ENCODE assay signal across 8 mouse cellular contexts in genomic region chr2:174074621-174075020, GRCm38 (mm10). TPM values are rescaled to one million over a fixed set of nuclear protein-coding genes. Genes with fewer than 3 reads are reported as not detected.
DNase-seq lines count a peak whose midpoint lies in the region; ATAC-seq and TF ChIP-seq lines count a peak whose summit lies in the region.

No protein-coding gene starts in this region.

- intact Hi-C loops in gastrocnemius, postnatal 36 days (cut with DNase I): loop anchor here (5.0 kb wide), 1 partner anchor 487 kb away; no protein-coding TSS in a partner anchor

- no peak for ATAC-seq in kidney, embryonic 15.5 days (replicated peaks; ENCODE audit: low FRiP score)
- peak; percentile 57 for ATAC-seq in forebrain, embryonic 12.5 days (ENCODE audit: low FRiP score)
- ATAC-seq in liver, embryonic 11.5 days (replicated peaks; ENCODE audit: low FRiP score): no peak
- no peak for ATAC-seq in stomach, postnatal 0 days (ENCODE audit: low FRiP score, low TSS enrichment)

- H3K9me3 ChIP-seq in kidney, embryonic 15.5 days (replicated peaks): no peaks in the 10 kb centered on the region
- no peaks in the 10 kb centered on the region for H3K9me3 ChIP-seq in forebrain, embryonic 12.5 days
- no peaks in the 10 kb centered on the region for H3K9me3 ChIP-seq in liver, embryonic 11.5 days (ENCODE audit: control insufficient read depth, low read length)
- H3K9me3 ChIP-seq in stomach, postnatal 0 days (ENCODE audit: control insufficient read depth, low read length): no peaks in the 10 kb centered on the region

- no peak for TF ChIP-seq POLR2A in kidney, adult 2 months (IDR thresholded peaks at IDR 0.05; ENCODE audit: low read depth, low read length)

- H3K9ac ChIP-seq in kidney, embryonic 15.5 days: peak overlapping the region; percentile 43
- H3K9ac ChIP-seq in forebrain, embryonic 12.5 days: peak overlapping the region; percentile 61
- H3K9ac ChIP-seq in liver, embryonic 11.5 days (ENCODE audit: low read depth, low read length): peak overlapping the region; percentile 68
- H3K9ac ChIP-seq in stomach, postnatal 0 days (ENCODE audit: low read length): peak overlapping the region; percentile 79

- H3K27me3 ChIP-seq in kidney, embryonic 15.5 days: peaks cover 6% of the 10 kb centered on the region; the same call in 1 of the 2 replicates
- no peaks in the 10 kb centered on the region for H3K27me3 ChIP-seq in kidney, adult 2 months (replicated peaks; ENCODE audit: control insufficient read depth, insufficient read depth, low read length)
- no peaks in the 10 kb centered on the region for H3K27me3 ChIP-seq in forebrain, embryonic 12.5 days
- no peaks in the 10 kb centered on the region for H3K27me3 ChIP-seq in liver, embryonic 11.5 days (replicated peaks; ENCODE audit: control insufficient read depth, insufficient read depth, low read length)
- no peaks in the 10 kb centered on the region for H3K27me3 ChIP-seq in stomach, postnatal 0 days (ENCODE audit: control insufficient read depth, insufficient read depth, low read length)

- H3K4me2 ChIP-seq in kidney, embryonic 15.5 days: peak overlapping the region; percentile 83
- H3K4me2 ChIP-seq in forebrain, embryonic 12.5 days: peak overlapping the region; percentile 86
- H3K4me2 ChIP-seq in liver, embryonic 11.5 days: peak overlapping the region; percentile 97
- peak overlapping the region; percentile 100 for H3K4me2 ChIP-seq in stomach, postnatal 0 days (replicated peaks; ENCODE audit: low read depth)

- peak overlapping the region; percentile 97 for H3K27ac ChIP-seq in kidney, embryonic 15.5 days
- no peak overlapping the region for H3K27ac ChIP-seq in kidney, adult 2 months (ENCODE audit: insufficient read depth, low read depth, low read length)
- H3K27ac ChIP-seq in brown adipose tissue, adult 24 weeks (replicated peaks; ENCODE audit: low read depth, low read length): no peak overlapping the region
- H3K27ac ChIP-seq in forebrain, embryonic 12.5 days: peak overlapping the region; percentile 90
- H3K27ac ChIP-seq in liver, embryonic 11.5 days (ENCODE audit: low read depth, low read length): peak overlapping the region; percentile 82
- H3K27ac ChIP-seq in stomach, postnatal 0 days (replicated peaks): peak overlapping the region; percentile 93

- peaks cover 35% of the 10 kb centered on the region for H3K4me1 ChIP-seq in kidney, embryonic 15.5 days
- peaks cover 5% of the 10 kb centered on the region; the same call in 1 of the 2 replicates for H3K4me1 ChIP-seq in kidney, adult 2 months (ENCODE audit: control insufficient read depth, insufficient read depth, low read length)
- H3K4me1 ChIP-seq in brown adipose tissue, adult 24 weeks (ENCODE audit: control insufficient read depth, insufficient read depth, insufficient read length, low read length): peaks cover 9% of the 10 kb centered on the region
- peaks cover 35% of the 10 kb centered on the region for H3K4me1 ChIP-seq in forebrain, embryonic 12.5 days
- peaks cover 15% of the 10 kb centered on the region for H3K4me1 ChIP-seq in liver, embryonic 11.5 days (replicated peaks; ENCODE audit: control insufficient read depth, insufficient read depth, low read length)
- H3K4me1 ChIP-seq in stomach, postnatal 0 days (replicated peaks; ENCODE audit: control insufficient read depth, insufficient read depth): peaks cover 8% of the 10 kb centered on the region

- TF ChIP-seq CTCF in kidney, adult 2 months (conservative IDR thresholded peaks at IDR 0.05; ENCODE audit: insufficient read depth, insufficient read length, low read depth, low read length): no peak
- no peak for TF ChIP-seq CTCF in stomach, postnatal 0 days (IDR thresholded peaks at IDR 0.05; ENCODE audit: low read depth)

- no peak for DNase-seq in kidney, adult 2 months
- DNase-seq in liver, embryonic 11.5 days (ENCODE audit: low spot score): peak; percentile 39
- peak; percentile 22 for DNase-seq in stomach, postnatal 0 days (ENCODE audit: low spot score)
- no peak for DNase-seq in gastrocnemius, postnatal 36 days
- no peak for DNase-seq in lung, postnatal 25 days (ENCODE audit: low spot score)

- 2% methylated on average over 7 of the region's 13 CpGs for WGBS in kidney, embryonic 15.5 days
- WGBS in kidney, adult 2 months: 22% methylated on average over 9 of the region's 13 CpGs
- 0% methylated on average over 10 of the region's 13 CpGs for WGBS in forebrain, embryonic 12.5 days
- WGBS in liver, embryonic 11.5 days: 0% methylated on average over 11 of the region's 13 CpGs
- 3% methylated on average over 9 of the region's 13 CpGs for WGBS in stomach, postnatal 0 days

- H3K4me3 ChIP-seq in kidney, embryonic 15.5 days (replicated peaks): peak overlapping the region; percentile 65
- no peak overlapping the region for H3K4me3 ChIP-seq in kidney, adult 2 months (ENCODE audit: insufficient read depth, low read depth, low read length)
- H3K4me3 ChIP-seq in brown adipose tissue, adult 24 weeks (ENCODE audit: insufficient read depth, low read depth, low read length): peak overlapping the region; percentile 35; the same call in 1 of the 2 replicates
- peak overlapping the region; percentile 80 for H3K4me3 ChIP-seq in forebrain, embryonic 12.5 days (replicated peaks)
- H3K4me3 ChIP-seq in liver, embryonic 11.5 days (ENCODE audit: low read depth, low read length): peak overlapping the region; percentile 82
- H3K4me3 ChIP-seq in stomach, postnatal 0 days (ENCODE audit: low read depth, low read length): peak overlapping the region; percentile 83; the same call in 1 of the 2 replicates

- no peaks in the 10 kb centered on the region for H3K36me3 ChIP-seq in kidney, embryonic 15.5 days
- H3K36me3 ChIP-seq in kidney, adult 2 months (ENCODE audit: control insufficient read depth, insufficient read depth, low read length): no peaks in the 10 kb centered on the region
- no peaks in the 10 kb centered on the region for H3K36me3 ChIP-seq in forebrain, embryonic 12.5 days (replicated peaks)
- no peaks in the 10 kb centered on the region for H3K36me3 ChIP-seq in liver, embryonic 11.5 days (ENCODE audit: control insufficient read depth, insufficient read depth, low read length)
- no peaks in the 10 kb centered on the region for H3K36me3 ChIP-seq in stomach, postnatal 0 days (ENCODE audit: control insufficient read depth, insufficient read depth, low read length)

- no peak for TF ChIP-seq EP300 in stomach, postnatal 0 days (optimal IDR thresholded peaks at IDR 0.05)

RNA-seq across cellular contexts. Expression of gene Stx16, which starts 1.5 kb away (rescaled TPM):
- polyA plus RNA-seq in kidney, embryonic 15.5 days (2015; fragmentation: Nextera tagmentation; extraction: Ambion mirVana): 11.2 and 12.8 TPM in 2 replicates
- 24.3 and 31.9 TPM in 2 replicates for polyA plus RNA-seq in kidney, adult 2 months (2012; rRNA removed)
- polyA plus RNA-seq in brown adipose tissue, adult 24 weeks (2012; ENCODE audit: insufficient read depth, insufficient read length, missing spikeins): 17.9 and 20.2 TPM in 2 replicates
- 15.1 and 15.3 TPM in 2 replicates for polyA plus RNA-seq in forebrain, embryonic 12.5 days (2016; fragmentation: Nextera tagmentation; extraction: Ambion mirVana)
- polyA plus RNA-seq in liver, embryonic 11.5 days (2014; fragmentation: Nextera tagmentation; extraction: Ambion mirVana): 7.2 and 9.6 TPM in 2 replicates
- polyA plus RNA-seq in stomach, postnatal 0 days (2015; fragmentation: Nextera tagmentation; extraction: Ambion mirVana): 3.6 and 4.1 TPM in 2 replicates
- 10 to 100 TPM; 17.5 to 17.8 TPM for total RNA-seq in gastrocnemius, postnatal 36 days (2021)

RNA-seq across cellular contexts. Expression of gene Npepl1, which starts 35.5 kb away (rescaled TPM):
- polyA plus RNA-seq in kidney, embryonic 15.5 days (2015; fragmentation: Nextera tagmentation; extraction: Ambion mirVana): 43.1 and 48.2 TPM in 2 replicates
- polyA plus RNA-seq in kidney, adult 2 months (2012; rRNA removed): 91.6 and 110 TPM in 2 replicates
- 53.2 and 53.4 TPM in 2 replicates for polyA plus RNA-seq in brown adipose tissue, adult 24 weeks (2012; ENCODE audit: insufficient read depth, insufficient read length, missing spikeins)
- polyA plus RNA-seq in forebrain, embryonic 12.5 days (2016; fragmentation: Nextera tagmentation; extraction: Ambion mirVana): 26.4 and 26.7 TPM in 2 replicates
- 57.7 and 59.1 TPM in 2 replicates for polyA plus RNA-seq in liver, embryonic 11.5 days (2014; fragmentation: Nextera tagmentation; extraction: Ambion mirVana)
- polyA plus RNA-seq in stomach, postnatal 0 days (2015; fragmentation: Nextera tagmentation; extraction: Ambion mirVana): 41.0 and 44.6 TPM in 2 replicates
- 10 to 100 TPM; 59.7 to 70.6 TPM for total RNA-seq in gastrocnemius, postnatal 36 days (2021)

Comparison
In these comparisons a context has a peak if more than half of its experiments do, and no peak if none do; other contexts are left out.
1. H3K27ac ChIP-seq: peak in kidney, embryonic 15.5 days (single experiment), forebrain, embryonic 12.5 days (single experiment), liver, embryonic 11.5 days (single experiment) and stomach, postnatal 0 days (single experiment); none in kidney, adult 2 months (single experiment) and brown adipose tissue, adult 24 weeks (single experiment).
2. DNase-seq: peak in liver, embryonic 11.5 days (single experiment) and stomach, postnatal 0 days (single experiment); none in kidney, adult 2 months (single experiment), gastrocnemius, postnatal 36 days (0 of 2) and lung, postnatal 25 days (single experiment).
3. Peak in every context shown above with its lines, with median percentiles within 50 percentile points of each other: H3K4me2 ChIP-seq and H3K9ac ChIP-seq.